Mouse (Mus musculus) v-Abl transformed pro-B cells (cell line): ENCODE measurements around the gene Cse1l.

Experiments
- in situ Hi-C, 2 experiments: fragments of 400-800 bp; cut with MboI; formaldehyde crosslinking; loops; one replicate each; pipeline ENCODE4 v1.15.1; 2025; ENCODE audit not compliant: unreplicated experiment in 2 of 2

Cse1l gene

DNA sequence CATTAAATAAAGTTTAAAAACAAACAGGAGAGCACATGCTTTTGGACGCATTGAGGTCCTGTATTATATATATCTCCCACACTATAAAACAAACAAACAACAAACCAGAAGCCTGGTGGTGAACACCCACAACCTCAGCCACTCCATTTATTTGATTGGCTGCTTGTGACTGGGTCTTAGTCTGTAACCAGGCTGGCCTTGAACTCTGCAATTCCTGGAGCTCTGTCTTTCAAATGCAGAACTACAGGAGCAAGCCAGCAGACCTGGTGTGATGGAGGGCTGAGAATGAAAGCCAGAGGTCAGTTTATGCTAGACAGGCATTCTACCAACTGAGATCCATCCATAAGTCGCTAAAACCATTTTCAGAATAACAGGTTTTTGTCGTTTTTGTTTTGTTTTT lies 6.1 kb upstream of the Cse1l start:
- in situ Hi-C loops: no loop called here

DNA sequence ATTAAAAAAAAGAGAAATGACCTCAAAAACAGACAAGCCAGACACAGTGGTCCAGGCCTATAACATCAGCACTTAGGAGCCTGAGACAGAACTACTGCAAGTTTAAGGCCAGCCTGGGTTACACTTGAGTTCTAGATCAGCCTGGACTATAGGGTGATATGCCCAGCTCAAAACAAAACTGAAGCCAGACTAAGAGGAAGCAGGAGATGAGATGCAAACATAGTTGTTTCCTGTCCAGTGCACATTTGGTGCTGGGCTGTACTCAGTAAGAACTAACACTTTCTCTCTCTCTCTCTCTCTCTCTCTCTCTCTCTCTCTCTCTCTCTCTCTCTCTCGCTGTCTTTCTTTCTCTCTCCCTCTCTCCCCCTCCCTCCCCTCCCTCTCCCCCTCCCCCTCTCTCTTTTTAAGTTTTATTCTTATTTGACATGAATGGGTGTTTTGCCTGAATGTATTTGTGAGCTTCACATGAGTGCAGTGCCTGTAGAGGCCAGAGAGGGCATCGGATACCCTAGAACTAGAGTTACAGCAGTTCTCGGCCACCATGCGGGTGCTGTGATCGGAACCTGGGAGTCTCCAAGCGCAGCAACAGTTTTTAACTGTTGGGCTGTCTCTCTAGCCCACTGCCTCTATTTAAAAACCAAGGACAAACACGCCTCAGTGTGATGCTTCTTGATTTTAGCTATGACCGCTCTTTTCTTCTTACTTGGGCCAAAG lies 4.9 kb upstream of the Cse1l start:
- in situ Hi-C loops: no loop called here

DNA sequence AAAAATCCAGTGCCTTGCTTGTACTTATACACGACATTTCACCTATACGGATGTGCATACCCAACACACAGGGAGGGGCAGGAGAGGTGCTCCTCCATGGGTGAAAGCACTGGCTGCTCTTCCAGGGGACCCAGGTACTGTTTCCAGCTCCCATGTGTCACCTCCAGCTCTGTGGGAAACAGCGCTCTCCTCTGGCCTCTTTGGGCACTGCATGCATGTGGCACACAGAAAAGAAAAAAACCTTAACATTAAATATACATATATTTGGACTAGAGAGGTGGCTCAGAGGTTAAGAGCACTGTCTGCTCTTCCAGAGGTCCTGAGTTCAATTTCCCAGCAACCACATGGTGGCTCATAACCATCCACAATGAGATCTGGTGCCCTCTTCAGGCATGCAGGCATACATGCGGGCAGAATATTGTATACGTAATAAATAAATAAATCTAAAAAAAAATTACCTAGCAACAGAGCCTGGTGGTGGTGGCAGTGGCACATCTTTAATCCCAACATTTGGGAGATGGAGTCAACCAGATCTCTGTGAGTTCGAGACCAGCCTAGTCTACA lies 2.0 kb upstream of the Cse1l start:
- in situ Hi-C loops: no loop called here

DNA sequence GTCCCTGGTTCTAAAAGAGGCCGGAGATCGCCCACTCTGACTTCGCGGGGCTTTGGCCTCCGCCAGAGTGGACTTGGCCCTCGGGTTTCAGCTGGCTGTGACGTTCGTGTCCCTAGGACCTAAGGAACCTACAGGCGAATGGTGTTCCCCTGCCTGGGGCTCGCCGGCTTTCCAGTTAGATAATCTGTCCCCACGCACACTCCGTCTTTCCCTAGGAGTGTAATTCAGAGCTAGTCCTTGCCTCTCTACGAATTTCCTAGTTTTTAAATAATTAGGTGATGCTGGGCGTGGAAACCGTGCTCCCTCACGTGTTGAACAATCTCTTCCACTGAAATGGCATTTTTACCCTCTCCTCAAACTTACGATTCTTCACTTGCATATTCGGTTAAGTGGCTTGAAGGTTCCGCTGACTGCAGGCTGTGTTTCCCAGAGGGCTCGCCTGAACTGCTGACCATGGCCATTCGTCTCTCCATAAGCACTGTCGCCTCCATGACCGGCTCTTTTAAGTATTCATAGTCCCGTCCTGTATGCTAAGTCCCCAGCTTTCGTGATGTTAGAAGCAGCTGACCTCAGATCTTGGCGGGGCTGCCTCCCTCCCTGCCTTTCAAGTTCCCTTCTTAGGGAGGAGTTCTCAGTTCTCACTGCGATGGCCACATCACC lies 813 bp downstream of the Cse1l start:
- in situ Hi-C loops: no loop called here

DNA sequence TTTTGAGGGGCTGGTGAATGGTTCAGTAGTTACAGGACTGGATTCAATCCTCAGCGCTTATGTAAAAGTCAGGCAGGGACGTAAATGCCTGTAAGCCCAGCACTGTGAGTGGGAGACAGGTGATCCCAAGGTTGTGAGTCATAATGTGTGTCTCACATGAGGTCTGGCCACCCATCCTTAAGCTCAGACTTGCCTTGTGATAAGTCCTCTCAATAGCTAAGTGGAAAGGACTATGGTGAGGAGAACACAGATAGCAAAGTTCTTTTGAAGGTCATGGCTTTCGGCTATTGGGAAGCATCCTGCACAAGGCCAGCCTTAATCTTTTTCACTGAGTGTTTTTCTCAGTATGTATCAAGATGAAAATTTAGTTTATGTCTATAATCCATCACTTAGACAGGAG lies 3.9 kb downstream of the Cse1l start:
- in situ Hi-C loops: no loop called here

DNA sequence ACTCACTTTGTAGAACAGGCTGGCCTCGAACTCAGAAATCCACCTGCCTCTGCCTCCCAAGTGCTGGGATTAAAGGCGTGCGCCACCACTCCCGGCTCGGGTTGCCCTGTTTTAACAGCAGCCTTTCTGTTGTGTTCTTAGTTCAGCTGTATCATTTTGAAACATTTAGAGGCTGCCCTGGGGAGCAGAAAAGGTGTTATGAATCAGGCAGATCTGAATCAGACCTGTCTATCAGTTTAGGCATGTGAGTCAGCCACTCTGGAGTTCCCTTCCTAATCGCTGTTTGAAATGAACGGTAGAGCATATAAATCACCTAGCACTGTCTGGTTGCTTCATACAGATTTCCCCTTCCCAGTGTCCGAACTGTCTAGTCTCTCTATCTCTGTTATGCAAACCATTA lies 4.7 kb downstream of the Cse1l start:
- in situ Hi-C loops: no loop called here

DNA sequence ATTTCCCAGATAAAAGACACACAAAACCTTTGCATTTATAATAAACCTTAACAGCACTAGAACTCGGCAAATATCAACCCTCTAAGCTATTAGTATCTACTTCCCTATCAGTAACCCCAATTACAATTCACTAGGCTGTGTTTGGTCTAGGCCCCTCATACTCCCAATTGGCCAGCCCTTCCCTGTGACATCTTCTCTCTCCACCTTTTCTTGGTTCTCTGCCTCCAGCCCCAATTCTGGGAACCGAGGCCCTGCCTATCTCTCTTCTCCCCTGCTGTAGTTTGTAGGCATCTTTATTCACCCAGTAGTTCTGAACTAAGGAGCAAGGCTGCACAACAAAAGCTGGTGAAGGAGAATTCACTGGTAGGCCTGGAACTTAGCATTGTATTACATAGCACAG lies 18.1 kb downstream of the Cse1l start:
- in situ Hi-C loops: no loop called here

DNA sequence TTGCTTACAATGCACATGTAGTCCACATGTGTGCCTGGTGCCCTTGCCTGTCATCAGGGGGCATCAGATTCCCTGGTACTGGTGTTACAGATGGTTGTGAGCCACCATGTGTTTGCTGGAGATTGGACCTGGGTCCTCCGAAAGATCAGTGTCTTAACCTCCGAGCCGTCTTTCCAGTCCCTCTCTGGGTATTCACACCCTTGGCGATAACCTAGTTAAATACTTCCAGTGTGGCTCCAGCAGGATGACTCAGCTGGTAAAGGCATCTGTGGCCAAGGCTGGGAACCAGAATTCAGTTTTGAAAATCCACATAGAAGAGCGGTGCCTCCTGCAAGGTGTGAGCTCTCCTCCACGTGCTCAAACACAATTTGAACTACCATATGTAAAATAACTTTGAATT lies 28.1 kb downstream of the Cse1l start:
- in situ Hi-C loops: no loop called here

DNA sequence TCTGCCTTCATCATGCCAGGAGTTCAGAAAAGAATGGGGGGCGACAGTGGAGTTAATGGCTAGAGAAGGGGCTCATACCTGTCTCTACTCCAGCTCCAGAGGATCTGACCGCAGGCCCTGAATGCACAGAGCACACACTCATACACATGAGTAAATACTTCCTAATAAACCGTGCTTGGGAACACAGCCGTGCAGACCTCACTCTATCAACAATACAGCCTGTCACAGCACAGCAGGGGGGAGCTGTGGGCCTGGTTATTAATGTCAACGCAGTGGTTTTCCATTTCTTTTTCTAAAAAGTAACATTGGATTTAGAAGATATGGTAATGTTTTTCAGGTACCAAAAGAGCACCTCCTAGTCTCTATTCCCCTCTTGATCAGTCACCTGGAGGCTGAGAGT lies 28.6 kb downstream of the Cse1l start:
- in situ Hi-C loops: no loop called here

DNA sequence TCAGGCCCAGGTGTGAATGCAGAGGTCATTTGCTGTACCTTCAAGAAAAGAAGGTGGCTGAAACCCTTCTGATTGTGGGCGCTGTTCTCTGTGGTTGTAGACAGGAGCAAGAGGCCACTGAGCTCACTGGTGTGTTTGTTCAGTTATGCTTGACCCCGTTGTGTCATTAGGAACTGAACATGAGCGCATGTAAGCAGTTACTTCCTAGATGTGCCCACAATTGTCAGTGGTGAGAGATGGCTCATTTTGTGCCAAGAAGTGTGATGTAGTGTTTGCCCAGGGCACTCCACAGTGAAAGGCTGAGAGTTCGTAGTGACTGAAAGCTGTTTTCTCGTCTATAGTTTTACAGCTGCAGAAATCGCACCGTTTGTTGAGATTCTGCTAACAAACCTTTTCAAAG lies 29.7 kb downstream of the Cse1l start:
- in situ Hi-C loops: no loop called here

DNA sequence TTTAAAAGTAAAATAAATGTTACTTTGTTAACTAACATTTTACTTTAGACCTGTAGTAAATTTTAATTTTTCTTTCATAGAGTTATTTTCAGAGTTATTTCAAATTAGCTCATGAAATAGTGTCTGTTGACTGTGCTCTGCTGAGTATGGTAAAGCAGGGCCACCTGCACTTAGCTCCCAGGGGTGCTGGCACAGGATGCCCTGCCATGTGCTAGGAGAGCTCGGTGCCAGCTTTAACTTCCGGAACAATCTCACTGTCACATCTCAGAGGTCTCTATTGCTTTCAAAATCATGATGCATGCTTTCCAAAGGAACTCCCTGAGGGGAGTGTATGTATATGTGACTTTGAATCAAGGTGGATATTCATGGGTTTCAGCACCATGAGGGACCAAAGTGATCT lies 30.3 kb downstream of the Cse1l start:
- in situ Hi-C loops: no loop called here

DNA sequence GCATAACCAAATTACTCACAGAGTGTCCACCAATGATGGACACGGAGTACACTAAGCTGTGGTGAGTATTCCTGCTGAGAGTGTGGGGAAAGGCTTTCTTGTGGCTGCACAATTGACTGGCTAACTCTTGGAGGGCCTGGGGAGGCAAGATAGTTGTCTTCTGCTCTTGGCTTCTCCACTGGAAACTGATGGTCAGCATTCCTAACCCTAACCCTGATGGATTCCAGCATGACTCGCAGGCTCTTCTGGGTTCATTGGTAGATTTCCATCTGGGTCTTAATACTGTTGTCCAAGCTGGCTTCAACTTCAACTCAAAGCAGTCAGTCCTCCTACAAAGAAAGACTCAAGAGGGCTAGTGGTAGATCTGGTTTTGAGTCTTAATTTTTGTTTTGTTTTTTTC lies 37.3 kb downstream of the Cse1l start:
- in situ Hi-C loops: no loop called here

DNA sequence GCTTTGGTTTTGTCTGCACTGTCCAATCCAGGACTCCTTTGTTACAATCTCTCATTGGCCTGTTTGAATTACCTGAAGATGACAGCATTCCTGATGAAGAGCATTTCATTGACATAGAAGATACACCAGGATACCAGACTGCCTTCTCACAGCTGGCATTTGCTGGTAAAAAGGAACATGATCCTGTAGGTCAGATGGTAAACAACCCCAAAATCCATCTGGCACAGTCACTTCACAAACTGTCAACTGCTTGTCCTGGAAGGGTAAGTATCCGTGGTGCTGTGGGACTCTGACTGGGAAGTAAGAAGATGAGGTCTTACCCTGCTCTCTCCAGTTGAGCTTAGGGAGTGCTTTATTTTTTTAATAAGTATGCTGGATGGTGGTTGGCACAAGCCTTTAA lies 38.5 kb downstream of the Cse1l start:
- in situ Hi-C loops: no loop called here

DNA sequence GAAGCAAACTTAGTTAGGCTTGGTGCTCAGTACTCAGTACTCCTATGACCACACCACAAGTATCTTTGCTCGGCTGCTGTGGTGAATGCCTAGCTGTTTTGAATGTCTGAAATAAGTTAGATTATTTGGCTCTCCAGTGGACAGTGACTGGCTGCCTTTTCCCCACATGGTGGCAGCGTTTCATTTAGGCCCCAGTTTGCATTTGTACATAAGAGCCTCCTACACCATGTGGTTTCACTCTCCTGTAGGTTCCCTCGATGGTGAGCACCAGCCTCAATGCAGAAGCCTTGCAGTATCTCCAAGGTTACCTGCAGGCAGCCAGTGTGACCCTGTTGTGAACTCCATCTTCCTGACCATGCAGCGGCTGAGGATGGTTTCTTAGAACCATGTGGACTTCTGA lies 39.6 kb downstream of the Cse1l start:
- in situ Hi-C loops: no loop called here

DNA sequence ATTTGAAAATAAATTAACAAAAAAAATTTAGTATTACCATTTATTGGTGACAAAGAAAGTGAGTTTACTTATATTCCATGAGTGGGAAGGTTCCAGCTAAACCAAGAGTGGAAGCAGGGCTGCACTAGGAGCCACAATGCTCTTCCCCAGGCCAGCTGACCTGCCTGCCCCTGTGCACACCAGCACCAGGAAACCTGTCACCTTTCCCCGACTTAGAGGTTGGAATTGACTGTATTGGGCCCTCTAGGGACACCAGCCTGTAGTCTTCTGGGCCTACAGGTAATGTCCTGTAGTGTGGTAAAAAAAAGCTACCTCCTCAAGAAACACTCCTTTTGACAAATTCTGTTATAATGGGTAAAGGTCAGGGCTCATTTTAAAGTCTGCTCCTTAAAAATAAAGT lies 42.4 kb downstream of the Cse1l start:
- in situ Hi-C loops: no loop called here

DNA sequence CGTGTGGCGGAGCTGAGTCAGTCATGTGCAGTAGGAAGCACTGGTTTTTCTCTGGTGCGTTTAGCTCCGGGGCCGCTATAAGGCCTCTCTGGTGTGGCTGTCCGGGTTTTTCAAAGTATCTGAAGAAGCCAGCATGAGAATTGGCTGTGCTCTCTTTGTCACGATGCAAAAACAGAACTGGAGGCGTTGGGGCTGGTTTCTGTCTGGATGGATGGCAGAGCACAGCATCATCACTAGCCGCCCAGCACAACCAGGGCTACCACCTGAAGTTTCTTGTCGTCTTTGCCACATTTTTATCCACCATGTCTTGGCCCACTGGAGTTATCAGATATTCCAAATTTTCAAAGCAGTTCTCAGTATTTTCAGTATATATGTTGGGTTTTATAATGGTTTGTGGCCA lies 43.1 kb downstream of the Cse1l start:
- in situ Hi-C loops: no loop called here

DNA sequence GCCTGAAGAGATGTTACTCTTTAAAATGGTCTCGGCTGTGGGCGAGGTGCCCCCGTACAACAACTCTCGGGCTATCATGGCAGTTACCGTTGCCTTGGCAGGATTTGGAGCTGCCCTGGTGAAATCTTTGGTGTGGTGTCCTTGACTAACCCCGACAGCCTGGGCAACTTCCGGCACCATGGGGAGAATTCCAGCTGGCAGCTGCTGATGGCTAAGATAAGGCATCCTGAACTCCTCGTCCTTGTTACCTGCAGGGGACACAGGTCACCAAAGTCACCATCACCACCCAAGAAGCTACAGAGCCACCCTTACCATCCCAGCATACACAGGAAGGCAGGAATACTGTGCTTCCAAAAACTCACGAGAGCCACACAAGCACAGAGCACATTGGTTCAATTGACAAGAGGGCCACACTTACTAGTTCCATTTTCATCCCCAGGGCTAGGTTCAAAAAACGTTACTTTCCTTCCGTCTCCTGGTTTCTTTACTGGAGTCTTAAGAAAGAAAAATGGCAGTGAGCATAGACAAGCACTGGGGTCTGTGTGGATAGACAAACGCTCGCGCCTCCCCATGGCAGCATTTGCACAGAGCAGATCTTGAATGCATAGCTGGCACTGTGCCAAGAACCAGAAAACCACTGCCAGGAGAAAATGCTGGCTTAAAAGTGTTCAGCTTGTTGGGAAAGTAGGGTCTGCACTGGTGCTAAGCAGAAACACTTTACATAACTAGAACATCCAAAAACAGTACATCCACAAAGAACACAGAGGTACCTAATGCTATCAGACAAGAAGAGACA lies 45.2 kb downstream of the Cse1l start:
- in situ Hi-C loops: no loop called here

DNA sequence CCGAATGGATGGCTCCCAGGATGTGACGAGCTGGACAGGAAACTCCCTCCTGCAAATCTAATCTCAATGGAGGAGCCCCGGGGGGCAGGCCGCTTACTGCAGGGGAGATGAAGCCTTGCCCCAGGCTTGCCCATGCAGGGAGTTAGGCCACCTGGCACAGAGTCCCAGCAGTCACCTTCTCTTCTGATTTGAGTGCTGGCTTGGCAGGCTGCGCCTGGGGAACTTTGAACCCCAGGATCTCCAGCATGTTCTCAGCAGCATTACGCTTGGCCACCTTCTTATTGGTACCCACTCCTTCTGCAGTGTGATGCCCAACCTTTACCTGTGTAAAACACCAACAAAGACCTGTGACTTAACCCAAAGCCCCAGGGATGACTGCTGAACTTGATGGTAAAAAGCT lies 46.3 kb downstream of the Cse1l start:
- in situ Hi-C loops: no loop called here

DNA sequence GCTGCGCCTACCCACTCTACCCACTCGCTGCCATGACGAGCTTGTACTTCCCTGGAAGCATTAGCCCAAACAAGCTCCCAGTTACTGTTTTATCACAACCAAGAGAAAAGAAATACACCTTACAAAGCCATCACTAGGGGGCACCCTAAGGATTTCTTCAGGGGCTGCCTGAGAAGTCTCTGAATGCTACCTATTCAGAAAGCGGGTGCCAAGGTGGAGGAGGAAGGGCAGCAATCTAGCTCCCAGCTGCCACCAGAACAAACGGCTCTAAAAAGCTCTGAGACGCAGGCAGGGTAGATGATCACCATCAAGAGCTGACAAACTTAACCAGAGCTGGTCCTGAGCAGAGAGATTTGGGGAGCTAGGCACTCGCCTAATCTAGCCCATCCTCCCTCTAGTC lies 51.0 kb downstream of the Cse1l start:
- in situ Hi-C loops: loop anchor here (5.0 kb wide), 1 partner anchor 45 kb away; no protein-coding TSS in a partner anchor

DNA sequence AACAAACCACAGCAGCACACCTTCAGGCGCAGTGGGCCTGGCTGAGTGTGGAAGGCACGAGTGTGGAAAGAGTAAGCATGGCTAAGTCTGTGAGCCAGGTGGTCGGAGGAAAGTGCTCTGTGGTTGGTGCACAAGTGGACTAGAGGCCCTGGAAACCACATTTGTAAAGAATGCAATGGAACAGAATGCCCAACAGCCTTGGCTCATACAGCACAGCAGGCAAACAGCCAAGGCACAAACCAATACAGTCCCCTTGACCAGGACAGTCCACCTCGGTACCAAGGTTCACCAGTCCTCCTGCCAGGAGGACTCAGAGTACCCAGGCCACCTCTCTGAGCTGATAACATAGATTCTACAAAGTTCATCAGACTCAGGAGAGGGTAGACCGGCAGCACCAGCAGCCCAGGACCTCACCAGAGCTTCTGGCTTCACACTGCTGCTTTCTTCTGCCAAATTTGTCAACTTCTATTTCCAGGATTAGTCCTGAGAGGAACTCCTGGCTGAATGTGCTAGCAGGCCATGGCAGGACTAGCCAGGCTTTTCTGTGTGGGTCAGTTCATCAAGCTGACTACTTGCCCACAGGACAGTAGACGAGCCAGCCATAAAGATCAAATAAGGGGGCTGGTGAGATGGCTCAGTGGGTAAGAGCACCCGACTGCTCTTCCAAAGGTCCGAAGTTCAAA lies 54.9 kb downstream of the Cse1l start:
- in situ Hi-C loops: no loop called here

DNA sequence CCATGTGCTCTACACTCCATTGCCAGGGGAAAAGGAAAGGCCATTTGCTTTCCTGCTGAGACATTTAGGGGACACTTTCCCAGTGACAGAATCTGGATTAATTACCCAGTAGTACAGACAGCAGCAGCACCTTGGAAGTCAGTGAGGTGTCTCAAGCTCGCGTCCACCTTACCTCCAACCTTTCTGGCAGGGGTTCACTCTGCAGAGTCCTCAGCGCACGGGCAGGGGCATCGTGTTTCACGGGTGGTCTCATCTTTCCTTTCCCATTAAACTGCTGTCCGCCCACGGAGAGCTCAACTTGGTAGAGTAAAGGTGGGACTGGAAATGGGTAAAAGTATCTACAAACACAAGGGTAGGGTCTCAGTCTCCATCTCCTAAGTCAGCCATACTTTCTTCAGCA lies 57.4 kb downstream of the Cse1l start:
- in situ Hi-C loops: no loop called here
